Mouse (Mus musculus) left cerebral cortex, adult 11 months (tissue): ENCODE measurements around the gene Trmo.
A peak's percentile ranks its signal among the peaks of the same experiment; 100 is the strongest.

ENCODE experiments used
- DNase-seq: peaks from one replicate; pipeline ENCODE4 v3.0.0; 2022; ENCODE audit warnings: low spot score

Gene Trmo

DNA sequence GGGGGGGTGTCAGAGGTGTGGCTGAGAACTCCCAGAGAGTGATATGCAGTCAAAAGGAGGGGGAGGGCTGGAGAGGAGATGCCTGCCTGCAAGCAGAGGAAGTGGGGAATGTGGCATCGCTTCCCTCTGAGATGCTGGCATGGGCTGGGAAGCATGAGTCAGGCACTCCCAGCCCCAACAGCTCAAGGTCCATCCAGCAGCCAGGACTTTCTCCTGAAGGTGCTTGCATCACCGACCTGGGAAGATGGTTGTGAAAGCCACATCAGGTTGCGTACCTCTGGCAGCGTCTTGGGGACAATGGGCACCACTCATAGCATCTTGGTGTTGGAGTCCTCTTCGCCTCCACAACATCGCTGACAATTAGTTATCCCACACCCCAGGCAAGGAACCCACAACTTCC, 18.8 kb downstream of the Trmo start:
- no peak for DNase-seq

GRCm38 (mm10) chr4:46369070-46369469, 20.2 kb downstream of the Trmo start:
- no peak for DNase-seq

DNA sequence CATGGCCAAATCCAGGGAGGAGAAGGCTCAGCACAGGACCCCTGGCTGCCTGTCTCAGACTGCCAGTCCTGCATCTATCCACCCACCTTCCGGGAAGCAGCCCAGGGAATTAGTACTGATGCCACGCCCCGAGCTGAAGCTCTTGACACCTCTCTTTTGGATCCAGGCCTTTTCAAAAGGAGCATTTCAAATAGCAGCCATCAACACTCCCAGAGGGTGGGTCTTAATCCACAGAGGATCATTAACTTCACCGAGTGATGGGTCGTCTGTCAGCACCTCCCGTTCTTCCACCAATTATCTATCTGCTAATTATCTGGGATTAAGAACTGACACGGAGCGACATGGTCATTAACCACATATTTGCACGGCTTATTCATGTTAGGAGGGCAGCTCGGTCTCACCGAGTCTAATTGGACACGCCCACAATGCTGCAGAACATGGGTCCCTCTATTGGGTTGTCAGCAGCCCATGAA, 21.7 kb downstream of the Trmo start:
- no peak for DNase-seq

GRCm38 (mm10) chr4:46364360-46364759, 24.9 kb downstream of the Trmo start:
- no peak for DNase-seq

- DNase-seq: peak; percentile 37
These were observed 28.0 kb downstream of the Trmo start for GRCm38 (mm10) chr4:46361258-46361657.

- no peak for DNase-seq
These were observed 29.5 kb downstream of the Trmo start for GRCm38 (mm10) chr4:46359539-46360253.

GRCm38 (mm10) chr4:46356351-46357133, 32.7 kb downstream of the Trmo start:
- no peak for DNase-seq

GRCm38 (mm10) chr4:46353045-46353444, 36.2 kb downstream of the Trmo start:
- DNase-seq: no peak

DNA sequence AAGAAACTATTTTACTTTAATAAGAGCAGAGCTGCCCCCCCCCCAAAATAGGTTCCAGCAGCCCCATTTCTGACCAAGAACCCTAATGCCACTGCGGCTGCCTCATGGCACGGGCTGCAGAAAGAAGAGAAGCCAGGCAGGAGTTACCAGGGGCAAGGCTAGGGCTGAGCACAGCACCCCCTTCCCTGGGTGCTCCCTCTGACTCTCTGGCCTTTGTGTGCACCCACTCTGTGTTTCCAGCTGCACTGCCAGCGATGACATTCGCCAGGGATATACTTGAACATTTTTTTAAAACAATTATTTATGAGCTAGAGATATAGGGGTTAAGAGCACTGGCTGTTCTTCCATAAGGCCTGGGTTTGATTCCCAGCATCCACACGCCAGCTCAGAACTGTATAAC, 39.7 kb downstream of the Trmo start:
- DNase-seq: no peak

GRCm38 (mm10) chr4:46348897-46349296, 40.3 kb downstream of the Trmo start:
- no peak for DNase-seq

- DNase-seq: no peak
These were observed 41.4 kb downstream of the Trmo start for GRCm38 (mm10) chr4:46347580-46348515.

DNA sequence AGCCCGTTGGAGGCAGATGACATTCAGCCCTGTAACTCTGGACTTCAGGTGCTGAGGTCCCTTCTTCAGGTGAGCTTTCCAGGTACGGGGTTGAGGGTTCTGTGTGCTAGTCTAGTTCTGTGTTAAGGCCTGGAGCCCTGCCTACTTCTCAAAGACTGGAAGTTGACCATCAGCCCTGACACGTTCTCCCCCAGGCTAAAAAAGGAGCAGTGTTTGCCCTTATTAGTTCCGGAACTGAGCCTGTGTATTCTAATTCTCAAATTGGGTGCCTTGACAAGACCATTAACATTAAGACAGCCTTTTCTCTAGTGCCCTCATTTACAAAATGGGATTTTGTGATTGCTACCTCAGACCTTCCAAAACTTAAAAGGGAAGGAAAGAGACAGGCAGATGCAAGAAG, 42.1 kb downstream of the Trmo start:
- no peak for DNase-seq

GRCm38 (mm10) chr4:46346221-46346620, 43.0 kb downstream of the Trmo start:
- no peak for DNase-seq

GRCm38 (mm10) chr4:46345773-46346100, 43.5 kb downstream of the Trmo start:
- DNase-seq: no peak

DNA sequence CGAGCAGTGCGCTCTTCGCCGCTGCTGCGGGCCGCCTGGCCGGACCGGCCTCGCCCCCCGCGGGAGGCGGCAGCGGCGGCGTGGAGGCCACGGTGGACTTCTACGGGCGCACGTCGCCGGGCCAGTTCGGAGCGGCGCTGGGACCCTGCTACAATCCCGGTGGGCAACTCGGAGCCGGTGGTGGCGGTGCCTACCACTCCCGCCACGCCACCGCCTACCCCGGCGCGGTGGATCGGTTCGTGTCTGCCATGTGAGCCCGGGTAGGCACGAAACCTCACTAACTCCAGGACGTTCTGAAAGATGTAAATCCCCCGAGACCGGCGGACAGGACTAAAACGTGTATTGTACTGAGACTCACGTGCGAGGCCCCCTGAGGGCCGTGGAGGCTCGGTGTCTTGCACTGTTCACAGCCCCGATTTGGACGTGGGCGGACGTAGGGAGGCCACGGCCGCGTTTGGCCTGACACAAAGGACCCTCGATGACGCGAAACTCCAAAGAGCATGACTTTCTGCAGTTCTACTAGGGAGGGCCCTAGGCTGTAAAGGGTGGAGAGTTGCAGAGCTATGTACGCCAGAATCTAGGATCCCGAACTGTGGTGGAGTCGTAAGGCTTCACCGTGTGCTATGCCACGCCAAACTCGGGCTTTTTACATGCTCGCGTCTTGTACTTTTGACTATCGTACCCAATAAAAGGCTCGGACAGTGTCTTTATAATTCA, 44.0 kb downstream of the Trmo start:
- no peak for DNase-seq

DNA sequence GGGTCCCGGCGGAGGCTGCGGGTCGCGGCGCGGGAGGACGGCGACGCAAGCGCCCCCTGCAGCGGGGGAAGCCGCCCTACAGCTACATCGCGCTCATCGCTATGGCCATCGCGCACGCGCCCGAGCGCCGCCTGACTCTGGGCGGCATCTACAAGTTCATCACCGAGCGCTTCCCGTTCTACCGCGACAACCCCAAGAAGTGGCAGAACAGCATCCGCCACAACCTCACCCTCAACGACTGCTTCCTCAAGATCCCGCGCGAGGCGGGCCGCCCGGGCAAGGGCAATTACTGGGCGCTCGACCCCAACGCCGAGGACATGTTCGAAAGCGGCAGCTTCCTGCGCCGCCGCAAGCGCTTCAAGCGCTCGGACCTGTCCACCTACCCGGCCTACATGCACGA, 44.9 kb downstream of the Trmo start:
- no peak for DNase-seq

DNA sequence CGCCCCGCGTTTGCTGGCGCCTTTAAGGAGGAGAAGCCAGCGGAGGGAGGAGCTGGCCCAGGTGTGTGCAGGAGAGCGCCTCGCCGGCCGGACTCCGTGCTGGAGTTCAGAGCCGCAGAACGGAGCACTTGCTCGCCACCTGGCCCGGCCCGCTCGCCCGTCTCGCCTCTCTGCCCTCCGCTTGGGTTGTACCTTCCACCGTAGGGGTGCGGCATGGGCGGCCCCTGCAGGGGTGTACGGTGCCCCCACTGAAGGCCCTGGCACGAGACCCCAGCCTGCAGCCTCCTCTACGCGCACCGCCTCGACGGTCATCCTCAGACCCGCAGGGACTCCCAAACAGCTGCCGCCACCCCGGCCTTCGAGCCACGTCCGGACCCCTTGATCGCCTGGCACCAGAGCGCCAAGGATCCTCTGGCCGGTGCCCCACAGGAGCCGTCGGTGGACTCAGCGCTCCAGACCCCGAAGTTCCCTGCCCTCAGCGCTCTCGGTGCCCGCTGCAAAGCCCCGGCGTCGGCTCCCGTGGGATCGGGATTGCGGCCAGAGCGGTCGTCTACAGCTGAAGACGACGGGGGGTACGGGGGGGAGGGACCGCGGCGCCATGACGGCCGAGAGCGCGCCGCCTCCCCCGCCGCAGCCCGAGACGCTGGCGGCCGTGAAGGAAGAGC, 45.5 kb downstream of the Trmo start, which contains the start of gene Foxe1:
TSS of gene Foxe1 (plus strand) at position 14 of the 665 bp plus-strand sequence.
- no peak for DNase-seq

DNA sequence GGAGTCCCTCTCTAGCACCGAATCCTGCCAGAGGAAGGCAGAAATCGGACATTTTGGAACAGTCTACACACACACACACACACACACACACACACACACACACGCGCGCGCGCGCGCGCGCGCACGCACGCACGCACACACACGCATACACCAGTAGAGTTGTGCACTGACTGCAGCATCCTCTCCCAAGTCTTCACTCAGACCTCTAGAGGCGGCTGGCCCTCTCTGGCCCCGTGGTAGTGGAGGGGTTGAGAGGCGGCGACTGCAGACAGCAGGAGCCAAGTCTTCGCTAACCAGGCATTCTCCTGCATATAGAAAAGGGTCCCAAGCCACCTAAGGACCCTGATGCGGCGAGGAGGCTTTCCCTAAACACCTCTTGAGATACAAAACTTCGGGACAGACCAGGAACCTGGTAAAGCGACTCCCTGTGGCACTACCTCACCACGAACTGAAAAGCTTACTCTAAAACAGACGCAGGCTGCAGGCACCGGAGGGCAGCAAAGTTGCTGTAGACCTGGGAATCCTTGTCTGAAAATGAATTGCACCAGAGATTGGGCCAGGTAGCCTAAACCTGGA, 46.4 kb downstream of the Trmo start:
- DNase-seq: no peak

- DNase-seq: no peak
These were observed 47.2 kb downstream of the Trmo start for GRCm38 (mm10) chr4:46341831-46342680.

DNA sequence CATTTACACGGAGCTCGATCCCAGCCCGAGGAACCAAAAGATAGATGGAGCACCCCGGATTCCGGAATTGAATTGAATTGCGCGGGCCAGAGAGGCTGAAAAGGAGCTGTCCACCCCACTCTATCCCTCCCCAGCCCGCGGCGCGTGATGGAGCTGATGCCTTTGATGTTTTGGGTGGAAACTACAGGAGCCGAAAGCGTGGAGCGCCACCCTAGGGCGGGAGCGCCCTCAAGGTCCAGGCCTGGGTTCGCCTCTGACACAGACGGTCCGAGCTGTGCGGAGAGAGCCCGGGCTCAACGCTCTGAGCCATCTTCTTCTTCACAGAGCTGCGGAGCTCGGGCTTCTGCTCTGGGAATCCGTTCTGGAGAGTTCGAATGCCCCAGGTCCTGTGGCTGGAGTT, 49.7 kb downstream of the Trmo start:
- no peak for DNase-seq
